Mouse (Mus musculus): ENCODE data around the gene Traip. TPM values are rescaled to one million over a fixed set of nuclear protein-coding genes. Genes with fewer than 3 reads are reported as not detected.
A peak's percentile ranks its signal among the peaks of the same experiment; 100 is the strongest.

The Traip gene
- polyA plus RNA-seq, 1 experiment from 2014 or later, result 23.9 TPM

DNA sequence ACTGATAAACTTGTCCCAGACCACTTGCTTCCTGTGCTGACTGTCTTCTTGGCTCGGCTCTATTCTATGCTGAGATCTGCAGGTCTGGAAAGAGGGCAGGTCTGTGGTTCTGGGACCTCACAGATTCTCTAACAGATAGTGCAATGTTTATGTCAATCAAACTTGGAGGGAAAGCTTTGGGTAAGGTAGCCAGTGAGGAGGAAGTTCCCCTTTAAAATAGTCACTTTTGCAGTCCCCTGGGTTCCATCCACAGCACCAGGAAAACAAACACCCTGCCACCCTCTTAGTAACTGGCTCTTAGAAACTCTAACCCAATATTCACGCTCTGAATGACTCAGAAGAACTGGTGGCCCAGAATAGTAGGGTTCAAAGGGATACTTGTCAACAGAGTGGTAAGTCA is 44.5 kb downstream of the Traip start:
- 48% methylated on average over 2 of the region's 2 CpGs for WGBS
- Histone ChIP-seq H3K27ac (ENCODE audit: low read depth) (no peak overlapping the region), H3K4me1 (replicated peaks; ENCODE audit: control insufficient read depth, insufficient read depth, low read length) (no peaks in the 10 kb centered on the region), H3K4me3 (ENCODE audit: low read depth, low read length) (no peak overlapping the region), H3K27me3 (replicated peaks; ENCODE audit: control insufficient read depth, insufficient read depth, low read length) (no peaks in the 10 kb centered on the region), H3K36me3 (ENCODE audit: control insufficient read depth, insufficient read depth, low read length) (no peaks in the 10 kb centered on the region), H3K9me3 (ENCODE audit: control insufficient read depth, low read length) (no peaks in the 10 kb centered on the region), H3K9ac (ENCODE audit: low read length) (no peak overlapping the region), H3K4me2 (ENCODE audit: low read length) (no peak overlapping the region)
- DNase-seq (ENCODE audit: low spot score) (no peak), ATAC-seq (replicated peaks; ENCODE audit: low FRiP score, low TSS enrichment, low read depth) (no peak)

DNA sequence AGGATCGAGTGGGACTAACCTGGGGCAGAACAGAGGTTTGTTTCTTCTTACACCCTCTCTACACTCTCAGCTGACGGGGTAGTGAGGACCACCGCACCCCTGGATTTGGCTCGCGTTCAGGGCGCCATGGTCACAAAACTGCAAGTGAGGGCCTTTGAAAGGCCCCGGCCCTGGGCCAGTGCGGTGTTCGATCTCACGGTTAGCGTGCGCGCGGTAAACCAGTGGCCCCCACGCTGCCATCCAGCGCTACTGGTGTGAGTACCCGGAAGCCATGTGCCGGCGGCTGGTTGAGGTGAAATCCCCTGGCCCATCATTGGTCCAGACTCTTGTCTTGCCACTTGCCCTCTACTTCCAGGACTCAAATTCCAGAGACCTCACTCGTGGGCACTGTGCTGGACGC is 45.6 kb downstream of the Traip start:
- Histone ChIP-seq H3K4me3 (ENCODE audit: low read depth, low read length) (no peak overlapping the region), H3K4me2 (ENCODE audit: low read length) (no peak overlapping the region), H3K9ac (ENCODE audit: low read length) (no peak overlapping the region), H3K4me1 (replicated peaks; ENCODE audit: control insufficient read depth, insufficient read depth, low read length) (no peaks in the 10 kb centered on the region), H3K27ac (ENCODE audit: low read depth) (no peak overlapping the region), H3K9me3 (ENCODE audit: control insufficient read depth, low read length) (no peaks in the 10 kb centered on the region), H3K27me3 (replicated peaks; ENCODE audit: control insufficient read depth, insufficient read depth, low read length) (no peaks in the 10 kb centered on the region), H3K36me3 (ENCODE audit: control insufficient read depth, insufficient read depth, low read length) (no peaks in the 10 kb centered on the region)
- 94% methylated on average over 21 of the region's 21 CpGs for WGBS
- ATAC-seq (replicated peaks; ENCODE audit: low FRiP score, low TSS enrichment, low read depth) (no peak), DNase-seq (ENCODE audit: low spot score) (no peak)

DNA sequence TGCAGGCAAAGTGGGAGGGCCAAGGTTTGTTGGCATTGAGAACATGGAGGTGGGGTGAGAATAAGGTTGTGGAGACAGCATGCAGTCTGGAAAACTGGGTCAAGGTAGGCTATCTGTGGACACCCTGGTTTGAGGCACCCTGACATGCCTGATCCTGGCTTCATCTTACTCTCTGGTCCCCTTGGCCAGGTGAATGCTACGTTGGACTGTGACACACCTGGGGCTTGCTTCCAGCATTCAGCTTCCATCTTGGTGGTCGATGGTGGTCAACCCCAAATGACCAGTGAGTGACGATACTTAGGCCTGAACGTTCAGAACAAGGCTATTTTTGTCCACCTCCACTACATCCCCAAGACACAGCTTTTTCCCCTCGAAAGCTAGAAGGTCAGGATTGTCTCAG is 46.1 kb downstream of the Traip start, which contains the start of gene Gm20662:
Gene Gm20662 (plus strand): TSS at position 301 of the 400 bp plus-strand sequence.
- WGBS, result 86% methylated on average over 5 of the region's 5 CpGs
- H3K27me3 ChIP-seq (replicated peaks; ENCODE audit: control insufficient read depth, insufficient read depth, low read length), result no peaks in the 10 kb centered on the region
- DNase-seq (ENCODE audit: low spot score) (no peak), ATAC-seq (replicated peaks; ENCODE audit: low FRiP score, low TSS enrichment, low read depth) (no peak)
- H3K4me3 ChIP-seq (ENCODE audit: low read depth, low read length), result no peak within 1 kb of the TSS
- no peak within 1 kb of the TSS for H3K9ac ChIP-seq (ENCODE audit: low read length)
- no peaks in the 10 kb centered on the region for H3K9me3 ChIP-seq (ENCODE audit: control insufficient read depth, low read length)
- H3K27ac ChIP-seq (ENCODE audit: low read depth), result no peak within 1 kb of the TSS
- H3K36me3 ChIP-seq (ENCODE audit: control insufficient read depth, insufficient read depth, low read length), result no peaks in the 10 kb centered on the region
- H3K4me1 ChIP-seq (replicated peaks; ENCODE audit: control insufficient read depth, insufficient read depth, low read length), result no peaks in the 10 kb centered on the region
- H3K4me2 ChIP-seq (ENCODE audit: low read length), result no peak within 1 kb of the TSS

DNA sequence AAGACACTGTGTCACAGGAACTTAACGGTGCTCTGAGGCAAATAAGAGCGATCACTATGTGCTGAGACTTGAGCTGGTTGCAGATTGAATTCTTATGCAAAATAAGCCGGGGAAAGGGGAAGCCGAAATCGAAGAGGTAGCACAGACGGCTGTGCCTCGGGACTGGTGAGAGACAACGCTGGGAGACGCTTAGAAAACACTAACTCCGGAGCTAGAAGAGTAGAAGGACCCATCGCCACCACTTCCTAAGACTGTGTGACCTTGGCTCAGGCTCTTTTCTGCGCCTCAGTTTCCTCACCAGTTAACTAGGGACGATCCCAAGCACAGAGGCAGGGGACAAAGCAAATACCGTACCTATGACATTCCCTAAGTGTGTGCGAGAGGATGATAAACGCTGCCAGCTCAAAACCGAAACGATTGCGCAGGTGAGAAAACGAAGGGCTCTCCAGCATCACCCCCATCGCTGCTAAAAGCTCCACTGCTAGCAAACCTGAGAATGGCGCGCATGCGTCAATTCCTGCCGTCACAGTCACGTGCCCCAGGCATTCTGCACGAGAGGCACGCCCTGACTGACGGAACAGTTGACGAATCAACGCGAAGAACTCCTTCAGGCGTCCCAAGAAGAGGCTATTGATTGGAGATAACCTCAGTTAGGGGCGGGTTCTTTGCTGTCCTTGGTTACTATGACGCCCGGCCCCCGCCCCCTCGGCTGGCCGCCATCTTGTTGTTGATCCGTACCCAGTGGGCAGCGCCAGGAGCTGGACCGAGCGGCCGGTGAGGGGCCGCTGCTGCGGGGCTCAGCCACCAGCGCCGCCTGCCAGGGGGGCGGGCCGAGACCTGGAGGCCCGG is 52.2 kb downstream of the Traip start, which contains the start of gene Ip6k1:
Gene Ip6k1 (plus strand): TSS at position 580 of the 849 bp plus-strand sequence.
- ATAC-seq (replicated peaks; ENCODE audit: low FRiP score, low TSS enrichment, low read depth), result peak; percentile 99
- WGBS, result under 1% methylated on average over 51 of the region's 51 CpGs
- H3K4me2 ChIP-seq (ENCODE audit: low read length), result peak within 1 kb of the TSS; percentile 91
- no peaks in the 10 kb centered on the region for H3K9me3 ChIP-seq (ENCODE audit: control insufficient read depth, low read length)
- H3K36me3 ChIP-seq (ENCODE audit: control insufficient read depth, insufficient read depth, low read length), result no peaks in the 10 kb centered on the region
- peak within 1 kb of the TSS; percentile 93 for H3K27ac ChIP-seq (ENCODE audit: low read depth)
- H3K4me1 ChIP-seq (replicated peaks; ENCODE audit: control insufficient read depth, insufficient read depth, low read length), result peaks cover 19% of the 10 kb centered on the region
- peak; percentile 100 for DNase-seq (ENCODE audit: low spot score)
- peak within 1 kb of the TSS; percentile 93 for H3K9ac ChIP-seq (ENCODE audit: low read length)
- H3K27me3 ChIP-seq (replicated peaks; ENCODE audit: control insufficient read depth, insufficient read depth, low read length), result no peaks in the 10 kb centered on the region
- peak within 1 kb of the TSS; percentile 98 for H3K4me3 ChIP-seq (ENCODE audit: low read depth, low read length)

DNA sequence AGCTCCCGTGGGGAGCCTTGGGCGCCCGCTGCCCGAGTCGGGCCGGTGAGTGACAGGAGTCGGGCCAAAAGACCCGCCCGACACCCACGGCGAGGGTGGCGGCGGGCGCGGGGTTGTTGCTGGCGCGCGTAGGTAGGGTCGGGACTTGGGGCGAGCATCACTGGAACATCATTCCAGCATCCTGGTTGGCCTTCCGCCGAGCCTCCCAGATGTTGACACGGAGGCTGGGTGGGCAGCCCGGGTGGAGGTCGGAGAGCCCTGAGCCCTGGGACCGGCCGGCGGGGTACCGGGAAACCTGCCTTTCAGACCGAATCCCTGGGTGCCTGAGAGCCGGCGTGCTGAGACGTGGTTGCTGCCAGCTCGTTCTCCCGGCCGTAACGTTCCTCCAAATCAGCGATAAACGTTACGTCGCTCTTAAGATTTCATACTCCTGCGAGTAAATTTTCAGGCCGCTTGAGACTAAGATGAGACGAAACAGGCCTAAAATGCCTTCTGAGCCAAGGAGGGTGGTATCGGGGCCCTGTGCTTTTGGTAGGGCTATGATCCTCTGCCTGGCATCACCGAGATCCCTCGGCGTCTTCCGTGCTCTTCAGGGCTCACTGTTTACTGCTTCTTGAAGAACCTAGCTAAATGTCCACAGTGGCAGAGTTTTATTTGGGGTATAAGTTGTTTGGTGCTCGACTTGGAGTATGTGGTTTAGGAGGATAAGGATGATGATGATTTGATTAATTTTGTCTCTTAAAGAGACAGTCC is 53.0 kb downstream of the Traip start:
- Histone ChIP-seq H3K27me3 (replicated peaks; ENCODE audit: control insufficient read depth, insufficient read depth, low read length) (no peaks in the 10 kb centered on the region), H3K4me3 (ENCODE audit: low read depth, low read length) (peak overlapping the region; percentile 98), H3K9ac (ENCODE audit: low read length) (peak overlapping the region; percentile 93), H3K4me2 (ENCODE audit: low read length) (peak overlapping the region; percentile 82), H3K4me1 (replicated peaks; ENCODE audit: control insufficient read depth, insufficient read depth, low read length) (peaks cover 19% of the 10 kb centered on the region), H3K9me3 (ENCODE audit: control insufficient read depth, low read length) (no peaks in the 10 kb centered on the region), H3K36me3 (ENCODE audit: control insufficient read depth, insufficient read depth, low read length) (no peaks in the 10 kb centered on the region), H3K27ac (ENCODE audit: low read depth) (peak overlapping the region; percentile 93)
- WGBS, result under 1% methylated on average over 49 of the region's 50 CpGs
- ATAC-seq (replicated peaks; ENCODE audit: low FRiP score, low TSS enrichment, low read depth), result peak; percentile 61
- no peak for DNase-seq (ENCODE audit: low spot score)

DNA sequence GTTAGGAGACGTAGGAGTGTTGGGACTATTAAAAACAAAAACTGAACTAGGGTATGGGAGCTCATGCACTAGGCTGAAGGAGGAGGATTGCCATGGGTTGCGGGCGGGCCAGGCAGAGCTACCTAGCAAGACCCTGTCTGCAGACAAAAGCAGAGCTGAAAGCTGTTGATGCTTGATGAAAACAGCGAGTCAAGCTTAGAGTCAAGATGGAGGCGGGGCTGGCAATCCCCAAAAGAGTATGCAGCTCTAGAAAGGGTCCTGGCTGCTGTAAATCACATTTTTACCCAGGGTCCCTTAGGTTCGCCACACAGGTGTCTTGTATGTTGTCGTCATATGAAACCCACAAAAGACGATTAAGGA is 53.6 kb downstream of the Traip start:
- 14% methylated on average over 8 of the region's 8 CpGs for WGBS
- peak overlapping the region; percentile 82 for H3K4me2 ChIP-seq (ENCODE audit: low read length)
- H3K9me3 ChIP-seq (ENCODE audit: control insufficient read depth, low read length), result no peaks in the 10 kb centered on the region
- peak overlapping the region; percentile 93 for H3K27ac ChIP-seq (ENCODE audit: low read depth)
- no peak for ATAC-seq (replicated peaks; ENCODE audit: low FRiP score, low TSS enrichment, low read depth)
- peak overlapping the region; percentile 98 for H3K4me3 ChIP-seq (ENCODE audit: low read depth, low read length)
- DNase-seq (ENCODE audit: low spot score), result peak; percentile 60
- peak overlapping the region; percentile 93 for H3K9ac ChIP-seq (ENCODE audit: low read length)
- H3K36me3 ChIP-seq (ENCODE audit: control insufficient read depth, insufficient read depth, low read length), result no peaks in the 10 kb centered on the region
- H3K4me1 ChIP-seq (replicated peaks; ENCODE audit: control insufficient read depth, insufficient read depth, low read length), result peaks cover 19% of the 10 kb centered on the region
- no peaks in the 10 kb centered on the region for H3K27me3 ChIP-seq (replicated peaks; ENCODE audit: control insufficient read depth, insufficient read depth, low read length)

DNA sequence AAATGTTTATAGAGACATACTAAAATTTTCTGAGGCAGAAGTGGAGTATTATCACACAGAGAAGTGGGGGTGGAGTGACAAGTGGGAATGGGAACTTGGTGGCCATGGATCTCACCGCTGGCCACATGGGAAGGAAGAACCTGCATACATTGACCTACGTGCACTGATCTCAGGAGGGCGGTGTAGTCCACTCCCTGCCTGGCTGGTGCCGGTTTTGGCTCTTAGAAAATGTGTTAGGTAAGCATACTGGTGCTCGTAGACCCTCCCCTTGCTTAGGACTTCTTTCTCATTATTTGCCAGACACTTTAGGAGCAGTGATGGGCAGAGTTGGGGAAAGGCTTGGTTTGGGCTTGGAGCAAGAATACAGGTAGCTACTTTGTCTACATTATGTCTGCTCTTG is 58.1 kb downstream of the Traip start:
- H3K27ac ChIP-seq (ENCODE audit: low read depth), result no peak overlapping the region

DNA sequence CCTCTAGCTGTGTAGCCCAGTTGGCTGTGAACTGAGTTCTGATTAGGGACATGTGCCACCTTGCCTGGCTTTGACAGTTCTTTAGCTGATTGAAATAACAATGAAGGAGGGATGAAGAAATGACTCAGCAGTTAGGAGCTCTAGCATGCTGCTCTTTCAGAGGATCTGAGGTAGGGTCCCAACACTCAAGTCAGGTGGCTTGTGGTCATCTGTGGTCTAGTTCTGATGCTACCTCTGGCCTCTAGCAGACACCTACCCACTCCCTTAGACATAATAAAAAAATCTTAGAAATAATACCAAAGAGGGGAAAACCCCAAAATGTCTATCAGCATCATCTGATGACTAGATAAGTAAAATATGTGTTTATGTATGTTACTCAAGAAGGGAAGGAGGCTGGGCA is 60.4 kb downstream of the Traip start:
- H3K4me1 ChIP-seq (replicated peaks; ENCODE audit: control insufficient read depth, insufficient read depth, low read length), result no peaks in the 10 kb centered on the region
- no peak overlapping the region for H3K9ac ChIP-seq (ENCODE audit: low read length)
- DNase-seq (ENCODE audit: low spot score) (no peak), ATAC-seq (replicated peaks; ENCODE audit: low FRiP score, low TSS enrichment, low read depth) (no peak)
- H3K36me3 ChIP-seq (ENCODE audit: control insufficient read depth, insufficient read depth, low read length), result peaks cover 8% of the 10 kb centered on the region; the same call in 1 of the 2 replicates
- H3K9me3 ChIP-seq (ENCODE audit: control insufficient read depth, low read length), result no peaks in the 10 kb centered on the region
- H3K4me2 ChIP-seq (ENCODE audit: low read length), result no peak overlapping the region
- H3K4me3 ChIP-seq (ENCODE audit: low read depth, low read length), result no peak overlapping the region
- no peak overlapping the region for H3K27ac ChIP-seq (ENCODE audit: low read depth)
- H3K27me3 ChIP-seq (replicated peaks; ENCODE audit: control insufficient read depth, insufficient read depth, low read length), result no peaks in the 10 kb centered on the region

More for the DNA sequence above, 58.1 kb downstream of the Traip start:
- no peaks in the 10 kb centered on the region for H3K27me3 ChIP-seq (replicated peaks; ENCODE audit: control insufficient read depth, insufficient read depth, low read length)
- no peak overlapping the region for H3K4me2 ChIP-seq (ENCODE audit: low read length)
- DNase-seq (ENCODE audit: low spot score), result no peak
- no peak overlapping the region for H3K4me3 ChIP-seq (ENCODE audit: low read depth, low read length)
- WGBS, result 91% methylated on average over 5 of the region's 5 CpGs
- no peak overlapping the region for H3K9ac ChIP-seq (ENCODE audit: low read length)
- no peak for ATAC-seq (replicated peaks; ENCODE audit: low FRiP score, low TSS enrichment, low read depth)
- no peaks in the 10 kb centered on the region for H3K9me3 ChIP-seq (ENCODE audit: control insufficient read depth, low read length)
- peaks cover 13% of the 10 kb centered on the region for H3K4me1 ChIP-seq (replicated peaks; ENCODE audit: control insufficient read depth, insufficient read depth, low read length)
- H3K36me3 ChIP-seq (ENCODE audit: control insufficient read depth, insufficient read depth, low read length), result 0 out of 2 replicates have a peak, but pooled peaks cover 6% of the 10 kb centered on the region
